Mouse (Mus musculus) brain, embryonic 14.5 days (tissue): ENCODE data around the gene Ubr4.

ENCODE experiments used
- CTCF ChIP-seq: fragments of 200-500 bp; IDR thresholded peaks from 2 replicates; pipeline ENCODE4 v1.5.1; 2012; ENCODE audit warnings: inconsistent platforms, mild to moderate bottlenecking, moderate library complexity, borderline replicate concordance; ENCODE audit not compliant: insufficient read depth, insufficient read length; ENCODE audit errors: extremely low read depth
- POLR2A ChIP-seq: fragments of 200-500 bp; IDR thresholded peaks from 2 replicates; pipeline ENCODE4 v1.6.1; 2012; ENCODE audit warnings: mild to moderate bottlenecking, inconsistent platforms, borderline replicate concordance; ENCODE audit not compliant: poor library complexity, insufficient read depth, insufficient read length, severe bottlenecking; ENCODE audit errors: extremely low read depth

DNA sequence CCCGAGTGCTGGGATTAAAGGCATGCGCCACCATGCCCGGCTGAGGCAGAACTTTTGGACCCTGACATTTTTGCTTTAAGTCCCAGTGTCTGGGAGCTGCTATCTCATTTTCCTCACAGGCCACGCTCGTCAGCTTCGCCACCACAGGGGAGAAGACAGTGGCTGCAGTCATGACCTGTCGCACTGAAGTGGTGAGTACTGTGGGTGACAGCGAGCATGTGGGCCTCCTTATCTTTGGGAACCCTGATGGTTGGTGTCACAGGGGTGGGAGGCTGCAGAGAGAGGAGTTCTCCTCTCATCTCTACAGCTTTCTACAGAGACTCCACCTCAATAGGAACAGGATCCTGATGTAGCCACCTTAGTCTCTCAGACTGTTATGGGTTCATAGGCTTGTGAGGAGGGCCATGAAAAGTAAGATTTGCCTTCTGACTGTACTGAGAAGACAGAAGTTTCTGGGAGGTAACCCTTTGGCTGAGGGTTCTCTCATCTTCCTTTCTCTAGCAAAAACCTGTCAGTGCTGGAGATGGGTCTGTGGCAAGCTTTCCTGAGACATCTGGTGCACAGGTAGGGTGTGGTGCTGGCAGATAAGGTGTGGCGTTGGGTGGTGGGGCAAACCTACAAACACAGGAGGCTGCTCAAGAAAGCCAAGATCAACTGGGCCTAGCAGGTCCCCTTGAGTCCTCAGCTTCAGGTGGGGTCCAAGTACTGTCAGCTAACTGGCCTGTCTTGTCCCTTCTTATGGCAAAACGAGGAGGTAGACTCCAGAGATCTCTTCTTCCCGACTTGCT is 8.5 kb downstream of the Ubr4 start:
- no peak for TF ChIP-seq POLR2A
- no peak for TF ChIP-seq CTCF
